Mouse (Mus musculus) layer of hippocampus, adult 2 months (tissue): ENCODE results near the gene B3gnt2. TPM values are rescaled to one million over a fixed set of nuclear protein-coding genes. Genes with fewer than 3 reads are reported as not detected.

Source experiments
- DNase-seq, 2 experiments: peaks; one replicate each; pipeline ENCODE4 v3.0.0; 2022; ENCODE audit warnings: low spot score in 2 of 2
- H3K27ac ChIP-seq: fragments of 200-600 bp; 2 replicates; pipeline ENCODE4 v1.8.1; 2022
- H3K4me3 ChIP-seq: fragments of 200-600 bp; 2 replicates; pipeline ENCODE4 v1.8.1; 2022; ENCODE audit warnings: mild to moderate bottlenecking
- CTCF ChIP-seq: fragments of 200-600 bp; conservative IDR thresholded peaks from 2 replicates; pipeline ENCODE4 v1.8.1; 2022; ENCODE audit warnings: antibody characterized with exemption, mild to moderate bottlenecking, moderate library complexity
- long read RNA-seq, 2 experiments: library from polyadenylated mRNA; stranded (forward); transcript quantifications; one replicate each; pipeline ENCODE4 v2.0.0; 2021; ENCODE audit warnings: borderline mapping rate in 2 of 2
- total RNA-seq, 2 experiments: library from RNA; stranded (reverse); gene quantifications; 2 replicates each; pipeline ENCODE4 v1.2.3; 2021

The B3gnt2 gene
- 10 to 100 TPM; 12.8 to 18.3 TPM for total RNA-seq
- long read RNA-seq, experiment 1, transcript B3gnt2-202 (2 exons, 3,057 nt), result major isoform, 28 of 29 reads
- long read RNA-seq, experiment 1, partial matches to known transcripts, result 0 of 29 reads
- long read RNA-seq, experiment 1, other reads (novel, unspliced or antisense), result 0 of 29 reads
- long read RNA-seq, experiment 2, transcript B3gnt2-202 (2 exons, 3,057 nt), result major isoform, 30 of 30 reads
- long read RNA-seq, experiment 2, partial matches to known transcripts, result 0 of 30 reads
- long read RNA-seq, experiment 2, other reads (novel, unspliced or antisense), result 0 of 30 reads

- DNase-seq, result no peak
- no peak for TF ChIP-seq CTCF
- Histone ChIP-seq H3K4me3 (peak within 1 kb of the TSS; percentile 89), H3K27ac (peak within 1 kb of the TSS; percentile 94)
These were observed at the start of gene B3gnt2 for GRCm38 (mm10) chr11:22860335-22861227. Gene B3gnt2, minus strand, starts transcription at chr11:22860961.

GRCm38 (mm10) chr11:22906453-22906865 lies 45.7 kb upstream of the B3gnt2 start:
- no peak for DNase-seq
- H3K4me3 ChIP-seq, result no peak overlapping the region
- TF ChIP-seq CTCF, result no peak
- no peak overlapping the region for H3K27ac ChIP-seq

- no peak for DNase-seq
- no peak for TF ChIP-seq CTCF
- Histone ChIP-seq H3K4me3 (no peak overlapping the region), H3K27ac (no peak overlapping the region)
These were observed 42.2 kb upstream of the B3gnt2 start for GRCm38 (mm10) chr11:22902923-22903322.

GRCm38 (mm10) chr11:22900041-22900440 lies 39.3 kb upstream of the B3gnt2 start:
- H3K4me3 ChIP-seq, result no peak overlapping the region
- TF ChIP-seq CTCF, result no peak
- no peak overlapping the region for H3K27ac ChIP-seq
- no peak for DNase-seq

- H3K4me3 ChIP-seq, result no peak overlapping the region
- no peak overlapping the region for H3K27ac ChIP-seq
- no peak for DNase-seq
- TF ChIP-seq CTCF, result no peak
These were observed 36.9 kb upstream of the B3gnt2 start for GRCm38 (mm10) chr11:22897642-22898041.

- TF ChIP-seq CTCF, result no peak
- Histone ChIP-seq H3K27ac (no peak overlapping the region), H3K4me3 (no peak overlapping the region)
- DNase-seq, result no peak
These were observed 36.4 kb upstream of the B3gnt2 start for GRCm38 (mm10) chr11:22897127-22897526.

GRCm38 (mm10) chr11:22893075-22893474 lies 32.3 kb upstream of the B3gnt2 start:
- H3K4me3 ChIP-seq, result no peak overlapping the region
- no peak for TF ChIP-seq CTCF
- no peak overlapping the region for H3K27ac ChIP-seq
- no peak for DNase-seq

- no peak for TF ChIP-seq CTCF
- Histone ChIP-seq H3K4me3 (no peak overlapping the region), H3K27ac (no peak overlapping the region)
- no peak for DNase-seq
These were observed 31.7 kb upstream of the B3gnt2 start for GRCm38 (mm10) chr11:22892466-22892865.

- Histone ChIP-seq H3K27ac (no peak overlapping the region), H3K4me3 (no peak overlapping the region)
- no peak for DNase-seq
- TF ChIP-seq CTCF, result no peak
These were observed 31.1 kb upstream of the B3gnt2 start for GRCm38 (mm10) chr11:22891876-22892275.

GRCm38 (mm10) chr11:22891242-22891641 lies 30.5 kb upstream of the B3gnt2 start:
- TF ChIP-seq CTCF, result no peak
- DNase-seq, result no peak
- Histone ChIP-seq H3K27ac (no peak overlapping the region), H3K4me3 (no peak overlapping the region)

GRCm38 (mm10) chr11:22889224-22889623 lies 28.5 kb upstream of the B3gnt2 start:
- H3K4me3 ChIP-seq, result no peak overlapping the region
- DNase-seq, result peak in 1 of 2 experiments; percentile 18
- no peak overlapping the region for H3K27ac ChIP-seq
- TF ChIP-seq CTCF, result no peak

GRCm38 (mm10) chr11:22886991-22887390 lies 26.2 kb upstream of the B3gnt2 start:
- Histone ChIP-seq H3K4me3 (no peak overlapping the region), H3K27ac (no peak overlapping the region)
- no peak for TF ChIP-seq CTCF
- no peak for DNase-seq

- no peak for DNase-seq
- Histone ChIP-seq H3K27ac (no peak overlapping the region), H3K4me3 (no peak overlapping the region)
- no peak for TF ChIP-seq CTCF
These were observed 24.6 kb upstream of the B3gnt2 start for GRCm38 (mm10) chr11:22885350-22885749.
